In genomic region chr4:123412528-123412878, GRCm38 (mm10) we compare ENCODE assay signal across 8 mouse cellular contexts.
DNase-seq lines count a peak whose midpoint lies in the region; ATAC-seq and TF ChIP-seq lines count a peak whose summit lies in the region.

No protein-coding gene starts in this region.

- peak overlapping the region; percentile 88 for H3K4me2 ChIP-seq in heart, embryonic 12.5 days
- H3K4me2 ChIP-seq in liver, embryonic 15.5 days, result peak overlapping the region; percentile 97

- intact Hi-C loops in left cerebral cortex, postnatal 10 days (cut with DNase I), result no loop called here

- WGBS in heart, embryonic 12.5 days, result 7% methylated on average over 6 of the region's 6 CpGs
- WGBS in liver, embryonic 15.5 days (ENCODE audit: insufficient replicate concordance), result 23% methylated on average over 6 of the region's 6 CpGs

- H3K27me3 ChIP-seq in ES-Bruce4 (ENCODE audit: control insufficient read depth, insufficient read depth, low read length, poor library complexity, severe bottlenecking), result no peaks in the 10 kb centered on the region
- H3K27me3 ChIP-seq in heart, embryonic 12.5 days (replicated peaks), result no peaks in the 10 kb centered on the region
- peaks cover 13% of the 10 kb centered on the region; the same call in 1 of the 2 replicates for H3K27me3 ChIP-seq in liver, embryonic 15.5 days

- no peak for TF ChIP-seq CTCF in ES-Bruce4 (IDR thresholded peaks at IDR 0.05; ENCODE audit: low read depth, low read length)

- H3K4me3 ChIP-seq in ES-Bruce4 (ENCODE audit: low read depth, low read length), result peak overlapping the region; percentile 91
- peak overlapping the region; percentile 84 for H3K4me3 ChIP-seq in heart, embryonic 12.5 days
- peak overlapping the region; percentile 71 for H3K4me3 ChIP-seq in liver, embryonic 15.5 days (replicated peaks)

- TF ChIP-seq POLR2A in ES-Bruce4 (IDR thresholded peaks at IDR 0.05; ENCODE audit: insufficient read depth, low read length), result no peak

- no peak for ATAC-seq in heart, embryonic 12.5 days (ENCODE audit: insufficient number of reproducible peaks, low FRiP score)
- ATAC-seq in liver, embryonic 15.5 days (ENCODE audit: insufficient read depth), result 0 out of 2 replicates have a peak, but pooled peaks have one; percentile 1

- TF ChIP-seq EP300 in ES-Bruce4 (IDR thresholded peaks at IDR 0.05; ENCODE audit: insufficient read depth, low read depth, low read length), result no peak

- H3K4me1 ChIP-seq in ES-Bruce4 (ENCODE audit: control insufficient read depth, insufficient read depth, low read length), result no peaks in the 10 kb centered on the region
- H3K4me1 ChIP-seq in heart, embryonic 12.5 days (replicated peaks), result peaks cover 54% of the 10 kb centered on the region
- peaks cover 51% of the 10 kb centered on the region for H3K4me1 ChIP-seq in liver, embryonic 15.5 days (replicated peaks)

- 0 out of 2 replicates have a peak, but pooled peaks cover 1% of the 10 kb centered on the region for H3K36me3 ChIP-seq in ES-Bruce4 (ENCODE audit: control insufficient read depth, insufficient read depth, low read length, poor library complexity, severe bottlenecking)
- peaks cover 14% of the 10 kb centered on the region for H3K36me3 ChIP-seq in heart, embryonic 12.5 days
- H3K36me3 ChIP-seq in liver, embryonic 15.5 days (replicated peaks), result no peaks in the 10 kb centered on the region; the same call in 1 of the 2 replicates

- 0 out of 2 replicates have a peak overlapping the region, but pooled peaks have one; percentile 0 for H3K27ac ChIP-seq in ES-Bruce4 (ENCODE audit: insufficient read depth, low read length)
- peak overlapping the region; percentile 94 for H3K27ac ChIP-seq in heart, embryonic 12.5 days (ENCODE audit: poor library complexity, severe bottlenecking)
- peak overlapping the region; percentile 70; the same call in 1 of the 2 replicates for H3K27ac ChIP-seq in liver, embryonic 15.5 days (replicated peaks)

- DNase-seq in adrenal gland, adult 8-10 months, result peak; percentile 13
- no peak for DNase-seq in adrenal gland, adult 18-20 months (ENCODE audit: low spot score in 2 of 2)
- no peak for DNase-seq in right cerebral cortex, adult 2 months (ENCODE audit: low spot score in 2 of 2)
- no peak for DNase-seq in right cerebral cortex, postnatal 14 days
- DNase-seq in left cerebral cortex, postnatal 10 days (ENCODE audit: extremely low spot score in 1 of 2, low spot score in 2 of 2), result no peak

- H3K9me3 ChIP-seq in ES-Bruce4 (replicated peaks; ENCODE audit: control insufficient read depth, insufficient read depth, low read length, poor library complexity, severe bottlenecking), result no peaks in the 10 kb centered on the region
- H3K9me3 ChIP-seq in heart, embryonic 12.5 days (replicated peaks), result no peaks in the 10 kb centered on the region
- no peaks in the 10 kb centered on the region for H3K9me3 ChIP-seq in liver, embryonic 15.5 days (replicated peaks)

- H3K9ac ChIP-seq in ES-Bruce4 (ENCODE audit: low read depth, poor library complexity, severe bottlenecking), result peak overlapping the region; percentile 72
- H3K9ac ChIP-seq in heart, embryonic 12.5 days, result peak overlapping the region; percentile 81
- H3K9ac ChIP-seq in liver, embryonic 15.5 days, result peak overlapping the region; percentile 57; the same call in 1 of the 2 replicates

Comparison
In these comparisons a context has a peak if more than half of its experiments do, and no peak if none do; other contexts are left out.
1. H3K27ac ChIP-seq: peak in every context shown above with its lines; median percentile 94 in heart, embryonic 12.5 days; 70 in liver, embryonic 15.5 days; 0 in ES-Bruce4.